Mouse (Mus musculus) forebrain, embryonic 12.5 days (tissue): ENCODE measurements at regions not wholly inside any gene's neighbourhood (a gene's known extent, or its start where the extent isn't known, plus 50 kb on each side); places are given as distances from the start of the nearest gene placed in this dataset.

Source experiments
- ATAC-seq: fragments of 200-750 bp; cut with Nextera tagmentation; 2 replicates; pipeline ENCODE4 v1.8.0; 2017; ENCODE audit warnings: moderate TSS enrichment; ENCODE audit not compliant: low FRiP score
- H3K27ac ChIP-seq: fragments of 300-500 bp; sonication (generic); 2 replicates; pipeline ENCODE4 v1.5.1; 2016; ENCODE audit warnings: mild to moderate bottlenecking
- H3K27me3 ChIP-seq: fragments of 300-500 bp; sonication (generic); 2 replicates; pipeline ENCODE4 v1.6.1; 2016; ENCODE audit warnings: mild to moderate bottlenecking
- H3K36me3 ChIP-seq: fragments of 300-500 bp; sonication (generic); replicated peaks from 2 replicates; pipeline ENCODE4 v1.6.1; 2016; ENCODE audit warnings: mild to moderate bottlenecking
- H3K4me1 ChIP-seq: fragments of 300-500 bp; sonication (generic); 2 replicates; pipeline ENCODE4 v1.6.1; 2016
- H3K4me2 ChIP-seq: fragments of 300-500 bp; sonication (generic); 2 replicates; pipeline ENCODE4 v1.6.1; 2016; ENCODE audit warnings: mild to moderate bottlenecking, moderate library complexity
- H3K4me3 ChIP-seq: fragments of 300-500 bp; sonication (generic); replicated peaks from 2 replicates; pipeline ENCODE4 v1.5.1; 2016; ENCODE audit warnings: mild to moderate bottlenecking
- H3K9ac ChIP-seq: fragments of 300-500 bp; sonication (generic); 2 replicates; pipeline ENCODE4 v1.6.1; 2016; ENCODE audit warnings: mild to moderate bottlenecking
- H3K9me3 ChIP-seq: fragments of 300-500 bp; sonication (generic); 2 replicates; pipeline ENCODE4 v1.6.1; 2016
- WGBS: fragments of 180-500 bp; shearing (Covaris S2); methylation state at CpG from one replicate; pipeline ENCODE4 v1.1.7; 2016; 5-methylcytosine and 5-hydroxymethylcytosine counted together

DNA sequence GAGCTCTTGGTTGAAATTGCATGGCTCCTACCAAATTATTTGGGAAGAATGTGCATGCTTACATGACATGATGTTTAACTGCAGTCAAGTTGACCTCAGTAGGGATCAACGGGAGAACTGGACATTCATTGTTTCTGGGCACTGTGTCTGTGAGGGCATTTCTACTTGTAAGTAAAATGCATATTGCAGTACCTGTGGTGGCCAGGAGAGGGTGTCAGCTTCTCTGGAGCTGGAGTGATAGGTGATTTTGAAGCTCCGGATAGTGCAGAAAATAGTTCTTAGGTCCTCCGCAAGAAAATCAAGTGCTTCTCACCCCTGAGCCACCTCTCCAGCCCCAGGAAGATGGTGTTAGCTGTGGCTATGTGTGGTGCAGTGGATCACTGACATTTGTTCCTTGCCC, 396.7 kb downstream of the Fam19a5 start:
- Histone ChIP-seq H3K36me3 (no peaks in the 10 kb centered on the region), H3K27me3 (no peaks in the 10 kb centered on the region), H3K4me3 (no peak overlapping the region), H3K4me1 (0 out of 2 replicates have a peak, but pooled peaks cover 6% of the 10 kb centered on the region), H3K4me2 (no peak overlapping the region), H3K9me3 (no peaks in the 10 kb centered on the region), H3K9ac (no peak overlapping the region), H3K27ac (no peak overlapping the region)
- 59% methylated on average over 3 of the region's 3 CpGs for WGBS
- no peak for ATAC-seq

GRCm38 (mm10) chr15:87952531-87952930, 408.4 kb downstream of the Fam19a5 start:
- Histone ChIP-seq H3K4me2 (no peak overlapping the region), H3K4me1 (no peaks in the 10 kb centered on the region), H3K36me3 (no peaks in the 10 kb centered on the region), H3K4me3 (no peak overlapping the region), H3K9ac (no peak overlapping the region), H3K9me3 (no peaks in the 10 kb centered on the region), H3K27me3 (no peaks in the 10 kb centered on the region), H3K27ac (no peak overlapping the region)
- ATAC-seq, result no peak
- 84% methylated on average over 3 of the region's 3 CpGs for WGBS

DNA sequence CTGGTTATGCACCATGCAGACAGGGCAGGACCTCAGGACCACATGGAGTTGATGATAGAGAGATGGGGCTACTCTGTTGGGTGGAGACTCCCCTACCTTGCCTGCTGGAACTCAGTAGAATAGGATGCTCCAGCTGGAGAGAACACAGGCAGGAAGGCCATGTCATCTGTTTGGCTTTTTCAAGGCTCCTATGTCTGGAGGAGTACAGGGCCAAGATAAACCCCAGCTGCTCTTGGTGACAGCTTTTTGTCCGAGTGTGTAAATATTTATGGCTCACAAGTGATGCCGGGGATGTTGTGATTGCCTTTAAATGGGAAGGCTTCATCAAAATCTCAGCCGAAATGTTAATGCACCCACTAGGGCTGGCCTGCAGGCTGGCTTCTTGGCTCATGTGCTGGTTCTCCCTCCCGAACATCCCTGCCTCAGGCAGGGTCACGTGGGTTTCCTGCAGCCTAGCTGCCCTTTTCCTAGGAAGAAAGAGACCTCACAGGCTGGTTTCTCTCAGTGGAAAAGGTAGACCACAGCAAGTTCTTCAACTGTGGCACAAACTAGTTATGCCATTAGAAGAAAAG, 411.7 kb downstream of the Fam19a5 start:
- Histone ChIP-seq H3K4me1 (no peaks in the 10 kb centered on the region), H3K27me3 (0 out of 2 replicates have a peak, but pooled peaks cover 6% of the 10 kb centered on the region), H3K4me3 (no peak overlapping the region), H3K4me2 (no peak overlapping the region), H3K9me3 (no peaks in the 10 kb centered on the region), H3K9ac (no peak overlapping the region), H3K27ac (no peak overlapping the region), H3K36me3 (no peaks in the 10 kb centered on the region)
- ATAC-seq, result no peak
- 87% methylated on average over 5 of the region's 5 CpGs for WGBS

DNA sequence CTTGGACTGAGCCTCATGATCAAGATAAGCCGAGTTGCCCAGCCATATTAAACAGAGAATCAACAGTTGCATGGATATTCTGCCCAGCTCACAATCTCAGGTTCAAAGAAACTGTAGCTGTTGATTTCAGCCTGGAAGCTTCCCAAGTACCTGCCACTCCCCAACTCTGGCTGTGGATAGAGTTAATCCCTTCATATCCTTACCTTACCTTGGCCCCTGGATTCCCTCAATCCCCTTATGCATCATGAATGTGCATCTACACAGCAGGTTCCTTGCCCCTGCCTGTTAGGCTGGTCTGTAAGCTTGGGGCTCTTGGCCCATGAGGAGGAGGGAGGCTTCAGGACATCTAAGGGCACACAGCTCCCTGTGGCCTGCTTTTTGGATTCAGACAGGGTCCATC, 414.8 kb downstream of the Fam19a5 start:
- Histone ChIP-seq H3K4me2 (no peak overlapping the region), H3K36me3 (no peaks in the 10 kb centered on the region), H3K9ac (no peak overlapping the region), H3K4me1 (no peaks in the 10 kb centered on the region), H3K27me3 (0 out of 2 replicates have a peak, but pooled peaks cover 11% of the 10 kb centered on the region), H3K4me3 (no peak overlapping the region), H3K9me3 (no peaks in the 10 kb centered on the region), H3K27ac (no peak overlapping the region)
- WGBS, result 83% methylated on average over 1 of the region's 1 CpGs
- ATAC-seq, result no peak

DNA sequence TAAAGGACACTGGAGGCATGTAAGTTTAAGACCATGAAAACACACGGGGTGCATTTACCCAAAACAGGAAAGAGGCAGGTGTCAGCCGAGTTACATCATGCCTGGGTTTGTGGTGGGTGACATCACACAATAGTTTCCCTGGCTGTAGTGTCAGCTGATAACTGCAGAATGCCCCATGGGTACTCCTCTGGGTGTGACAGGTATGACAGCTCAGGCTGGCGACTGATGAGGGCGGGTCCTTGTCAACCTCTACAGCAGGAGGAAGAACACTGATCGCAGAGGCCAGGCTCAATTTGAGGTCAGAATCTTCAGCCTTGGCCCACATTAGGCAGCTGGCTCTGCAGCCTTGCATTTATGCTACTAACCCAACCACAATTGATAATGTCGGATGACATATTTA, 428.5 kb downstream of the Fam19a5 start:
- ATAC-seq, result no peak
- H3K9ac ChIP-seq, result no peak overlapping the region

GRCm38 (mm10) chr15:87987322-87987985, 443.4 kb downstream of the Fam19a5 start:
- Histone ChIP-seq H3K27ac (no peak overlapping the region), H3K9ac (no peak overlapping the region), H3K4me2 (no peak overlapping the region), H3K4me1 (peaks cover 18% of the 10 kb centered on the region), H3K9me3 (no peaks in the 10 kb centered on the region), H3K36me3 (no peaks in the 10 kb centered on the region), H3K4me3 (no peak overlapping the region), H3K27me3 (peaks cover 19% of the 10 kb centered on the region; the same call in 1 of the 2 replicates)
- peak; percentile 30; the same call in 1 of the 2 replicates for ATAC-seq
- WGBS, result 4% methylated on average over 5 of the region's 5 CpGs

More for the DNA sequence above, 428.5 kb downstream of the Fam19a5 start:
- H3K9me3 ChIP-seq, result no peaks in the 10 kb centered on the region
- 0 out of 2 replicates have a peak, but pooled peaks cover 2% of the 10 kb centered on the region for H3K27me3 ChIP-seq
- H3K27ac ChIP-seq, result no peak overlapping the region
- no peak overlapping the region for H3K4me3 ChIP-seq
- H3K36me3 ChIP-seq, result no peaks in the 10 kb centered on the region
- H3K4me1 ChIP-seq, result no peaks in the 10 kb centered on the region
- 92% methylated on average over 6 of the region's 6 CpGs for WGBS
- H3K4me2 ChIP-seq, result no peak overlapping the region

DNA sequence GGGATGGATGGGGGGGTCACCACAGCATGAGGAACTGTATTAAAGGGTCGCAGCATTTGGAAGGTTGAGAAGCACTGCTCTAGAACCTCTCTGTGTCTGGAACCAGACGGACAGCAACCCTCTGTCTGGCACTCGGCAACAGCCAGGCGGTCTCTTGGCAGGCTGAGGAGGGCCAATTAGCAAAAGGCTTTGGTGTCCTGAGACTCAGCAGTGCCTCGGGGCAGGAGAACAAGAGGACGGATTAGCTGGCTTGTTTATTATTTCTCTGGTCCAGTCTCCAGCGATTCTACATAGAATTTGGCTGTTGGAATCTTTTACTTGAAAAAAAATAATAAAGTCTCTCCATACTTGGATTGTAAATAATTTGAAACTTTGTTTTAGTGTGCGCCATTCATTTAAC, 450.4 kb downstream of the Fam19a5 start:
- WGBS, result 28% methylated on average over 8 of the region's 8 CpGs
- Histone ChIP-seq H3K4me3 (no peak overlapping the region), H3K27ac (no peak overlapping the region), H3K27me3 (0 out of 2 replicates have a peak, but pooled peaks cover 3% of the 10 kb centered on the region), H3K36me3 (no peaks in the 10 kb centered on the region), H3K9ac (no peak overlapping the region), H3K4me2 (no peak overlapping the region), H3K9me3 (no peaks in the 10 kb centered on the region), H3K4me1 (peaks cover 2% of the 10 kb centered on the region; the same call in 1 of the 2 replicates)
- no peak for ATAC-seq

DNA sequence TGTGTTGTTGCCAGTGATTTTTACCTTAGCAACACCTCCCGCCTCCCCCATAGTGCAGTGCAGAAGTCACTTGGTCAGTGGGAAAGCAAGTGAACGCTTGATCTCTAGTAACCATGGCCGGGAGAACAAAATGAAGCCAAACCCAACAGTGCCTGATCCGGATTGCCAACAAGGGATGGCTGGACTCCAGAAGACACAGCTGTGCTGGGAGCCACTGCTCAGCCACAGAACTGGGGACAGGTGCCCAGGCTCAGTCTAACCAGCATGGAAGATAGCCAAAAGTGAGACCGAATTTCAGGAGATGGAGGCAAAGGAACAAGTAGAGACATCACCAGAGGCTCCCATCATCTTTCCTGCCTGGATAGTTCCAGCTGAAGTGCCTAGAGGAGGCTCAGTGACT, 473.0 kb downstream of the Fam19a5 start:
- no peak overlapping the region for H3K4me2 ChIP-seq
- 89% methylated on average over 5 of the region's 5 CpGs for WGBS
- H3K4me3 ChIP-seq, result no peak overlapping the region
- H3K27ac ChIP-seq, result no peak overlapping the region
- no peak for ATAC-seq
- no peaks in the 10 kb centered on the region for H3K4me1 ChIP-seq
- no peaks in the 10 kb centered on the region for H3K36me3 ChIP-seq
- no peaks in the 10 kb centered on the region for H3K27me3 ChIP-seq
- H3K9ac ChIP-seq, result no peak overlapping the region
- H3K9me3 ChIP-seq, result no peaks in the 10 kb centered on the region

DNA sequence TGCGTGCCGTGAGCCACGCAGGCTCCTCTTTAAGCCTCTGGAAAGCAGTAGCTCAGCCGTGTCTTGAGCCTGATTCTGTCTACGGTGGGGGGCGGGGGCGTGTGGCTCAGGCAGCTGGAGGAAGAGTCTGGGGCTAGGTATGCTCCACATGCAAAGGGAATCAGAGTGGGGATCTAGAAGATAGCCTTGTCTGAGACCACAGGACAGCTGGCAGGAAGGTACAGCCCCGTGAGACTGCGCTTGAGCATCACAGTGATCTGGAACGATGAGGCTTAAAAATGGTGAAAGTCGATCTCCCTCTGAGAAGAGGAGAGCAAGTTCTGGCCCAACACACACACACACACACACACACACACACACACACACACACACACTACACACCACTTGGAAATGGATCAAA, 488.7 kb downstream of the Fam19a5 start:
- no peak overlapping the region for H3K4me2 ChIP-seq
- no peak overlapping the region for H3K27ac ChIP-seq
- 87% methylated on average over 11 of the region's 11 CpGs for WGBS
- no peak overlapping the region for H3K9ac ChIP-seq
- ATAC-seq, result no peak
- H3K4me3 ChIP-seq, result no peak overlapping the region
- no peaks in the 10 kb centered on the region for H3K36me3 ChIP-seq
- H3K9me3 ChIP-seq, result no peaks in the 10 kb centered on the region
- H3K4me1 ChIP-seq, result peaks cover 10% of the 10 kb centered on the region
- H3K27me3 ChIP-seq, result no peaks in the 10 kb centered on the region

DNA sequence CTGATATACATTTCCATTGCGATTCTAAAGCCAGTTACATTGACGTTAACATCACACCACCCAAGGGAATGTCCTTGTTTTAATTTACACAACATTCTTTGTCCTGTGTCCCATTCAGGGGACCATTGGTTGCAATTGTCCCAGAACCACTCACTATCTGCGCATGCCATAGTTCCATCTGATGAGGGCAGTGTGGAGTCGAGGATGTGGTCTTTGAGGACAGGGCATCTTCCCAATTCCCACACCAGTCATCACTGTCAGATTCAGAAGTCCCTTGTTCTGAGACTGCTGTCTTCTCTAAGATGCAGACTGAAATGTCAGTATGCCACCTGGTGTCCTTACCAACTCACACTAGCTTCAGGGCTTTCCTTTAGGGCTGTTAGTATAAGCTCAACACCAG, 489.6 kb downstream of the Fam19a5 start:
- Histone ChIP-seq H3K27ac (no peak overlapping the region), H3K4me1 (peaks cover 10% of the 10 kb centered on the region), H3K4me3 (no peak overlapping the region), H3K27me3 (no peaks in the 10 kb centered on the region), H3K4me2 (no peak overlapping the region), H3K9ac (no peak overlapping the region), H3K9me3 (no peaks in the 10 kb centered on the region), H3K36me3 (no peaks in the 10 kb centered on the region)
- 71% methylated on average over 4 of the region's 4 CpGs for WGBS
- ATAC-seq, result no peak

DNA sequence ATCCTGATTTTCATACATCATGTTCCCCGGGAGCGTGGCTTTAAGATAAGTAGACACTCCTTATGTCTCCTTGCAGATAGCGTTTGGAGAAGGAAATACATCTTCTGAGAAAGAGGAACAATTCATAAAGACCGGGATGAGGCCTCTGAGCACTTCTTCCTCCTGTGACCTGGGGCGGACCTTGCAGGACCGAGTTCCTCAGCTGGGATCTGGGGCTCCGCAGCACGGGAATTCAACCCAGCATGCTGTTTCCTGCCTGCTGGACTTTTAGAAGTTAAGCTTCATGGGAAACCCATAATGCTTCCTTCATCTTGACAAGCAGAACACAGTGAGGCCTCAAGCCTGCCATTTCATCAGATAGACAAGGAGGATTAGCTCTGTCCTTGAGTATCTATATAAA, 491.4 kb downstream of the Fam19a5 start:
- Histone ChIP-seq H3K4me1 (peaks cover 10% of the 10 kb centered on the region), H3K36me3 (no peaks in the 10 kb centered on the region), H3K9me3 (no peaks in the 10 kb centered on the region), H3K4me3 (no peak overlapping the region), H3K27me3 (no peaks in the 10 kb centered on the region), H3K9ac (no peak overlapping the region), H3K4me2 (no peak overlapping the region), H3K27ac (no peak overlapping the region)
- no peak for ATAC-seq
- 93% methylated on average over 8 of the region's 8 CpGs for WGBS

DNA sequence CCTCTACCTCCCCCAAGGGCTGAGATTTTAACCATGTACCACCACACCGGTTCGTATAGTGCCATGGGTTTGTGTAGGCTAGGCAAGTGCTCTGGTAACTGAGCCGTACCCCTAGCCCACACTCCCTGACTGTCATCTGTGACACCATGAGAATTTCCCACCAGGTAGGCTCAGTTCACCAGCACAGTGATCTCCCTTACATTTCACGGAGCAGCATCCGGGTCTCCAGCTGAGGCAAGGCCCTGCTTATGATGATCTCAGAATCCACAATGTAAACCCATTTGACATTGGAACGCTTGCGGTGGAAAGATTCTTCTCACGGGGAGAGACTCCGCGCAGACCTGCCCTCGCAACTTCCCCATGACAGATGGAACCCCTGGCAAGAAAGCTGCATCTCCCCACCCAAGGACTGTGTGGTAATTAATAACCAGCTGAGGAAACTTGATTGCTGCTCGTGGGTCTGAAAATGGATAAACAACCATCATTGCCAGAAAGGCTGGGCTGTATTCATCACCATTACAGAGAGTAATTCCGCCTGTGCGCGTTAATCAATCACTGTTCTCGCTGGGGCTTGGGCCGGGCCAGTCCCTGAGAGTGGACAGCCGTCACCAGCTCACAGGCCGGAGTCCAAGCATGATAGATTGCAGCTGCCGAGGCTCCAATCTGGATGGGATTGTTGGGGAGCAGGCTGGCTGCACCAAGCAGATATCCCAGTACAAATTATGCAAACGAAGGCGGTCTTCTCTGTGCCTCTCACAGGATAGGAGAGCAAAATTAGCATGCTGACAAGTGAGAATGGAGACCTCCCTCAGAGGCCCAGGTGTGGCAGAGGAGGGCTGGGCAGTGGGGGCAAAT, 492.3 kb downstream of the Fam19a5 start:
- ATAC-seq, result peak; percentile 36; the same call in 1 of the 2 replicates
- Histone ChIP-seq H3K9me3 (no peaks in the 10 kb centered on the region), H3K27ac (peak overlapping the region; percentile 32), H3K4me3 (no peak overlapping the region), H3K4me1 (peaks cover 10% of the 10 kb centered on the region), H3K27me3 (0 out of 2 replicates have a peak, but pooled peaks cover 3% of the 10 kb centered on the region), H3K9ac (no peak overlapping the region), H3K36me3 (no peaks in the 10 kb centered on the region), H3K4me2 (no peak overlapping the region)
- 62% methylated on average over 22 of the region's 22 CpGs for WGBS
